Mouse (Mus musculus) testis, adult 2 months (tissue): Measurements from ENCODE around the gene B9d2.

Source experiments
- CTCF ChIP-seq: fragments of 200-500 bp; IDR thresholded peaks from 2 replicates; pipeline ENCODE4 v1.5.1; 2012; ENCODE audit warnings: low read depth, mild to moderate bottlenecking, inconsistent platforms, low read length, moderate library complexity; ENCODE audit not compliant: control insufficient read depth, insufficient read depth, insufficient replicate concordance
- POLR2A ChIP-seq: fragments of 200-500 bp; IDR thresholded peaks from 2 replicates; pipeline ENCODE4 v1.6.1; 2012; ENCODE audit warnings: low read depth, mild to moderate bottlenecking, inconsistent platforms, low read length, moderate library complexity; ENCODE audit not compliant: control insufficient read depth

- TF ChIP-seq CTCF = no peak
- no peak for TF ChIP-seq POLR2A
Measured at GRCm38 (mm10) chr7:25669631-25670030, 10.9 kb upstream of the B9d2 start.
